Mouse (Mus musculus) kidney, embryonic 16.5 days (tissue): Measurements from ENCODE around the gene Hdac9. TPM values are rescaled to one million over a fixed set of nuclear protein-coding genes. Genes with fewer than 3 reads are reported as not detected.

ENCODE experiments used
- ATAC-seq: fragments of 200-750 bp; cut with Nextera tagmentation; 2 replicates; pipeline ENCODE4 v1.8.0; 2017; ENCODE audit warnings: moderate TSS enrichment; ENCODE audit not compliant: low FRiP score, low TSS enrichment
- H3K27ac ChIP-seq: fragments of 300-500 bp; sonication (generic); 2 replicates; pipeline ENCODE4 v1.5.1; 2014; ENCODE audit warnings: low read length
- H3K27me3 ChIP-seq: fragments of 300-500 bp; sonication (generic); 2 replicates; pipeline ENCODE4 v1.6.1; 2014; ENCODE audit warnings: low read length, control low read depth, mixed read lengths; ENCODE audit not compliant: insufficient read depth
- H3K36me3 ChIP-seq: fragments of 300-500 bp; sonication (generic); 2 replicates; pipeline ENCODE4 v1.6.1; 2014; ENCODE audit warnings: low read length, control low read depth, mixed read lengths; ENCODE audit not compliant: insufficient read depth
- H3K4me1 ChIP-seq: fragments of 300-500 bp; sonication (generic); 2 replicates; pipeline ENCODE4 v1.6.1; 2014; ENCODE audit warnings: low read length, control low read depth, mixed read lengths; ENCODE audit not compliant: insufficient read depth
- H3K4me2 ChIP-seq: fragments of 300-500 bp; sonication (generic); replicated peaks from 2 replicates; pipeline ENCODE4 v1.6.1; 2014; ENCODE audit warnings: low read depth, low read length
- H3K4me3 ChIP-seq: fragments of 300-500 bp; sonication (generic); 2 replicates; pipeline ENCODE4 v1.5.1; 2014; ENCODE audit warnings: mild to moderate bottlenecking, low read length
- H3K9ac ChIP-seq: fragments of 300-500 bp; sonication (generic); replicated peaks from 2 replicates; pipeline ENCODE4 v1.6.1; 2014; ENCODE audit warnings: low read length
- H3K9me3 ChIP-seq: fragments of 300-500 bp; sonication (generic); 2 replicates; pipeline ENCODE4 v1.6.1; 2016; ENCODE audit warnings: low read length, control low read depth
- WGBS: fragments of 180-500 bp; shearing (Covaris S2); extraction: QIAGEN DNeasy Blood & Tissue Kit; methylation state at CpG from one replicate; pipeline ENCODE4 v1.1.7; 2014; 5-methylcytosine and 5-hydroxymethylcytosine counted together
- polyA plus RNA-seq: library from polyadenylated mRNA; unstranded; fragments of >200 nt; fragmentation: Nextera tagmentation; extraction: Ambion mirVana; gene quantifications from 2 replicates; pipeline ENCODE4 v1.2.1, GENCODE M21; 2015

Hdac9 gene
- polyA plus RNA-seq, 1 experiment from 2014 or later = 3.9 TPM

GRCm38 (mm10) chr12:34811673-34812613 lies 105.0 kb downstream of the Hdac9 start:
- Histone ChIP-seq H3K4me3 (no peak overlapping the region), H3K9me3 (no peaks in the 10 kb centered on the region), H3K9ac (no peak overlapping the region), H3K4me1 (no peaks in the 10 kb centered on the region), H3K27ac (no peak overlapping the region), H3K36me3 (no peaks in the 10 kb centered on the region), H3K27me3 (no peaks in the 10 kb centered on the region), H3K4me2 (no peak overlapping the region)
- 43% methylated on average over 10 of the region's 10 CpGs for WGBS
- no peak for ATAC-seq

- Histone ChIP-seq H3K4me1 (no peaks in the 10 kb centered on the region), H3K4me3 (no peak overlapping the region), H3K27me3 (no peaks in the 10 kb centered on the region), H3K27ac (no peak overlapping the region), H3K9me3 (no peaks in the 10 kb centered on the region), H3K36me3 (no peaks in the 10 kb centered on the region), H3K9ac (no peak overlapping the region), H3K4me2 (no peak overlapping the region)
- no peak for ATAC-seq
- 67% methylated on average over 2 of the region's 2 CpGs for WGBS
Observed at GRCm38 (mm10) chr12:34810221-34810620, 106.7 kb downstream of the Hdac9 start.

GRCm38 (mm10) chr12:34808180-34808579 lies 108.7 kb downstream of the Hdac9 start:
- Histone ChIP-seq H3K4me1 (no peaks in the 10 kb centered on the region), H3K9me3 (no peaks in the 10 kb centered on the region), H3K27me3 (no peaks in the 10 kb centered on the region), H3K36me3 (no peaks in the 10 kb centered on the region), H3K27ac (no peak overlapping the region), H3K4me2 (no peak overlapping the region), H3K9ac (no peak overlapping the region), H3K4me3 (no peak overlapping the region)
- no peak for ATAC-seq
- WGBS = 85% methylated on average over 1 of the region's 1 CpGs

- Histone ChIP-seq H3K27ac (no peak overlapping the region), H3K9me3 (no peaks in the 10 kb centered on the region), H3K27me3 (no peaks in the 10 kb centered on the region), H3K36me3 (no peaks in the 10 kb centered on the region), H3K9ac (no peak overlapping the region), H3K4me3 (no peak overlapping the region), H3K4me2 (no peak overlapping the region), H3K4me1 (no peaks in the 10 kb centered on the region)
- ATAC-seq = no peak
Observed at GRCm38 (mm10) chr12:34806528-34806927, 110.4 kb downstream of the Hdac9 start.

- Histone ChIP-seq H3K27ac (no peak overlapping the region), H3K27me3 (no peaks in the 10 kb centered on the region), H3K36me3 (no peaks in the 10 kb centered on the region), H3K4me1 (no peaks in the 10 kb centered on the region), H3K9me3 (no peaks in the 10 kb centered on the region), H3K9ac (no peak overlapping the region), H3K4me2 (no peak overlapping the region), H3K4me3 (no peak overlapping the region)
- no peak for ATAC-seq
- 72% methylated on average over 2 of the region's 2 CpGs for WGBS
Observed at GRCm38 (mm10) chr12:34803721-34804120, 113.2 kb downstream of the Hdac9 start.

GRCm38 (mm10) chr12:34802308-34802707 lies 114.6 kb downstream of the Hdac9 start:
- Histone ChIP-seq H3K4me3 (no peak overlapping the region), H3K4me1 (no peaks in the 10 kb centered on the region), H3K27me3 (no peaks in the 10 kb centered on the region), H3K9ac (no peak overlapping the region), H3K27ac (no peak overlapping the region), H3K36me3 (no peaks in the 10 kb centered on the region), H3K4me2 (no peak overlapping the region), H3K9me3 (no peaks in the 10 kb centered on the region)
- no peak for ATAC-seq
- WGBS = 82% methylated on average over 4 of the region's 4 CpGs

- H3K4me1 ChIP-seq = no peaks in the 10 kb centered on the region
- H3K9ac ChIP-seq = no peak overlapping the region
- ATAC-seq = no peak
- H3K27ac ChIP-seq = no peak overlapping the region
- H3K4me2 ChIP-seq = no peak overlapping the region
- H3K27me3 ChIP-seq = no peaks in the 10 kb centered on the region
- H3K9me3 ChIP-seq = no peaks in the 10 kb centered on the region
- H3K36me3 ChIP-seq = no peaks in the 10 kb centered on the region
- no peak overlapping the region for H3K4me3 ChIP-seq
Observed at GRCm38 (mm10) chr12:34801752-34802151, 115.1 kb downstream of the Hdac9 start.

GRCm38 (mm10) chr12:34797389-34797788 lies 119.5 kb downstream of the Hdac9 start:
- 80% methylated on average over 2 of the region's 2 CpGs for WGBS
- no peaks in the 10 kb centered on the region for H3K27me3 ChIP-seq
- H3K9me3 ChIP-seq = no peaks in the 10 kb centered on the region
- no peaks in the 10 kb centered on the region for H3K36me3 ChIP-seq
- no peak overlapping the region for H3K9ac ChIP-seq
- peaks cover 7% of the 10 kb centered on the region for H3K4me1 ChIP-seq
- H3K4me3 ChIP-seq = no peak overlapping the region
- no peak overlapping the region for H3K27ac ChIP-seq
- ATAC-seq = no peak
- no peak overlapping the region for H3K4me2 ChIP-seq

GRCm38 (mm10) chr12:34795487-34795886 lies 121.4 kb downstream of the Hdac9 start:
- no peak overlapping the region for H3K9ac ChIP-seq
- H3K27ac ChIP-seq = no peak overlapping the region
- H3K4me1 ChIP-seq = peaks cover 7% of the 10 kb centered on the region
- no peak overlapping the region for H3K4me2 ChIP-seq
- no peaks in the 10 kb centered on the region for H3K9me3 ChIP-seq
- H3K36me3 ChIP-seq = no peaks in the 10 kb centered on the region
- ATAC-seq = peak; percentile 71
- WGBS = 40% methylated on average over 4 of the region's 4 CpGs
- no peak overlapping the region for H3K4me3 ChIP-seq
- no peaks in the 10 kb centered on the region for H3K27me3 ChIP-seq

GRCm38 (mm10) chr12:34792113-34792452 lies 124.8 kb downstream of the Hdac9 start:
- no peak overlapping the region for H3K4me2 ChIP-seq
- no peak overlapping the region for H3K27ac ChIP-seq
- no peaks in the 10 kb centered on the region for H3K36me3 ChIP-seq
- no peaks in the 10 kb centered on the region for H3K27me3 ChIP-seq
- no peak overlapping the region for H3K9ac ChIP-seq
- H3K9me3 ChIP-seq = no peaks in the 10 kb centered on the region
- H3K4me3 ChIP-seq = no peak overlapping the region
- peaks cover 7% of the 10 kb centered on the region for H3K4me1 ChIP-seq
- no peak for ATAC-seq
- WGBS = 54% methylated on average over 3 of the region's 3 CpGs
